Mouse (Mus musculus) brain, embryonic 14.5 days (tissue): ENCODE results near the gene Cntnap1.

Source experiments
- CTCF ChIP-seq: fragments of 200-500 bp; IDR thresholded peaks from 2 replicates; pipeline ENCODE4 v1.5.1; 2012; ENCODE audit warnings: inconsistent platforms, mild to moderate bottlenecking, moderate library complexity, borderline replicate concordance; ENCODE audit not compliant: insufficient read depth, insufficient read length; ENCODE audit errors: extremely low read depth
- POLR2A ChIP-seq: fragments of 200-500 bp; IDR thresholded peaks from 2 replicates; pipeline ENCODE4 v1.6.1; 2012; ENCODE audit warnings: mild to moderate bottlenecking, inconsistent platforms, borderline replicate concordance; ENCODE audit not compliant: poor library complexity, insufficient read depth, insufficient read length, severe bottlenecking; ENCODE audit errors: extremely low read depth

DNA sequence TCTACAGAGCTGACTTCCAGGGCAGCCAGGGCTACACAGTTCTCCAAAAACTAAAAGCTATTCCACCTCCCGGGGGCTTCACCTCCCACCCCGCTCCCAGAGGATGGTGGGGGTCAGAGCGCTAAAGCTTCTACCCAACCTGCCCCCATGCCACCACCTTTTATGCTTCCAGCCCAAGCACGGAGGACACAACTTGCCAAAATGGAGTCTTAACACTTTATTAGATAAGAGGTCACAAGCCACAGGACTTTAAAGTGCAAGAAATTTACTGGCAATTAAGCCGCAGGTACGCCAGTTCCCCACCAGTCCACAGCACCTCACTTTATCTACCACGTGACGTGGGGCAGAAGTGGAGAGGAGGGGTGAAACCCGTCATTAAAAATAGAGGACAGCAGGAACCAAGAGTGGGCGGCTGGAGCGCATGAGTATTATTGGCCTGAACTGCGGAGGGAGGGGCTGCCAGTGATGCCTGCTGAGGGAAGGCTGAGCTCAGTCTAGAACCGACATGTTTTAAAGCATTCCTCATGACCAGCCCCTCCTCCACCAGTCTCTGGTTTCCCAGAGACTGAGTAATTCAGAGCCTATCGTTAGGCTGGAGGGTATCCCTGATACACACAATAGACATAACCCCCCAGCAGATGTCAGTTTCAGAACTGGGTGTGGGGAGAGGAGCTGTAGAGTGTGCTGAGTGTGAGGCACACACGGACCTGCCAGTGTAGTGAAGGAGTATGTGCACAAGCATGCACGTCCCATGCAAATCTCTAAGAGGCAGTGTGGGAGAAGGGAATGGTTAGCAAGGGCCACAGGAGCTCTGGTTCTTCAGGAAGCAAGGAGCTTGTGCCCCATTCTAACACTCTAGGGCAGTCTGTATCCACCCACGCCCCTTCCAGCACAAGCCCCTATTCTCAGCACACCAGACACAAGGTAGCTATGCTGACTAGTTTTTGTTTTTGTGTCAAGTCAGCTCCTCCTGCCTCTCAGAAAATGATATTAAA, 20.9 kb downstream of the Cntnap1 start:
- TF ChIP-seq POLR2A (no peak), CTCF (no peak)
